Mouse (Mus musculus) adrenal gland, adult 8-10 months (tissue): Measurements from ENCODE around the gene Rhou. TPM values are rescaled to one million over a fixed set of nuclear protein-coding genes. Genes with fewer than 3 reads are reported as not detected.
"Not testable (repeated sequence)": the region's sequence is repeated elsewhere in the genome, so short reads cannot be mapped to it uniquely, and the experiment has no call there.

Experiments
- DNase-seq: peaks from one replicate; pipeline ENCODE4 v3.0.0; 2022
- total RNA-seq, 4 experiments: library from RNA; stranded (reverse); gene quantifications; 2 replicates each; pipeline ENCODE4 v1.2.4; 2022

The Rhou gene
- 10 to 100 TPM; 32.7 to 40.0 (median 35.4) TPM for total RNA-seq

DNA sequence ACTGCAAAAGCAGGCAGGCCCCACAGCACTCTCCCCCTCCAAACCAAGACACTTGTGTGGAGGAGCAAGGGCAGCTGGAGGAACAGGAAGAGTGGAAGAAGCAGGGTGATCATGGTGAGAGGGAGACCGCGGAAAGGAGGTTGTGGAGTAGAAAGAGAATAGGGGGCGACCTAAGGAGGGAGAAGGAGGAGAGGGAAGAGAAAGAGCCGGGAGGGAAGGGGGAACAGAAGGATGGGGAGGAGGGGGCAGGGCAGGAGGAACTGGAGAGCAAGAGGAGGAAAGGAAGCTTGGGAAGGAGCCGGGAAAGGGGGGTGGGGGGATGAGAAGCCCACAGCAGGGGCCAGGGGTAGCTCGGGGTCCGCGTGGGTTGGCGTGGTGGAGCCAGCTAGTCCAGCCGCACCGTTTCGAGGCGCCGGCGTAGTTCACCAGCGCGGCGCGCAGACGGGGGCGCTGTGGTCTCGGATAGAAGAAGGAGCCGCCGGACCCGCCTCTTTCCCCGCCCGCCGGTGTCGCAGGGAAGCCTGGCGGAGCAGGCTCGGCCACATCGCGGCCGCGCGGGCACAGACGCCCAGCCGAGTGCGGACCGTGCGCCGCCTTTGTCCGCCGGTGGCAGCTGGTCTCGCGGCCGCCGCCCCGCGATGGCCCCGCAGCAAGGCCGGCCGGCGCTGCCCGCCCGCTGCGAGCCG, at the start of gene Rhou:
Rhou (plus strand) TSS at position 622 of the 686 bp plus-strand sequence.
- DNase-seq, result peak; percentile 88

DNA sequence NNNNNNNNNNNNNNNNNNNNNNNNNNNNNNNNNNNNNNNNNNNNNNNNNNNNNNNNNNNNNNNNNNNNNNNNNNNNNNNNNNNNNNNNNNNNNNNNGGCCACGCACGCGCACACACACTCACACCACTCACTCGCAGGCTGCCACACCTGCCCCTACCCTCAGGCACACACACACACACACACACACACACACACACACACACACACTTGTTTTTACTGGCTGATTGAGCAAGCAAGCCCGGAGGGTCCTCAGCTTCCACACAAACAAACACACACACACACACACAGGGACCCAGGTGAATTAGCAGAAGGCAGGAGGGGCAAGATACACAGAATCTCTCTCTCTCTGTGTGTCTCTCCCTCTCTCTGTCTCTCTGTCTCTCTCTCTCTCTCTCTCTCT, 41.1 kb upstream of the Rhou start:
- not testable (repeated sequence) for DNase-seq

DNA sequence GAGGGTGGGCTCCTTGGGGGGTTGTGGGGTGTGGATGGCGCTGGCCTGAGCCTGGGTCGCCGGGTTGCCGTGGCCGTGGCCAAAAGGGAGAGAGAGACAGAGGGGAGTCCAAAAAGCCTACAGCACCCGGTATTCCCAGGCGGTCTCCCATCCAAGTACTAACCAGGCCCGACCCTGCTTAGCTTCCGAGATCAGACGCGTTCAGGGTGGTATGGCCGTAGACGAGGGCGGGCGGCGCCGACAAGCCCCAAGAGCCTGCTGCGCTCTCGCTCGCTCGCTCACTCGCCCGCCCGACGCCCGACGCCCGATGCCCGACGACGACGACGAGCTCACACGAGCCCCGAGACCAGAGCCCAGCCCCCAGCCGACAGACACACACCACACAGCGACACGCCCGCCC, 30.2 kb upstream of the Rhou start:
- DNase-seq, result not testable (repeated sequence)

DNA sequence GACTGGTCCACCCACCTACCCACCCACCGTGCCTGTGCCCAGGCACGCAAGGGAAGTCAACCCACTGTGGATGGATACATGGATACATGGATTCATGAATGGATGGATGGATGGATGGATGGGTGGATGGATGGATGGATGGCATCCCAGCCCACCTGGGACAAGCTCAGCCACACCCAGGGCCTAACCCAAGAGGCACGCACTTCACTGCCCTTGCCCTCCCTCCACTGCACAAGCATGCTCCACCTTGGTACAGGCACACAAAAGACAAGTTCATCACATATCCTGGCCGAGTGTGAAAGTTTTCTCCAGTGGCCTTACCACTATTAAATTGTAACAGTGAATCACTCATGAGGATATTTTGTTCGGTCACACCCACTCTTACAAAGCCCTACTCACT, 29.5 kb upstream of the Rhou start:
- no peak for DNase-seq

DNA sequence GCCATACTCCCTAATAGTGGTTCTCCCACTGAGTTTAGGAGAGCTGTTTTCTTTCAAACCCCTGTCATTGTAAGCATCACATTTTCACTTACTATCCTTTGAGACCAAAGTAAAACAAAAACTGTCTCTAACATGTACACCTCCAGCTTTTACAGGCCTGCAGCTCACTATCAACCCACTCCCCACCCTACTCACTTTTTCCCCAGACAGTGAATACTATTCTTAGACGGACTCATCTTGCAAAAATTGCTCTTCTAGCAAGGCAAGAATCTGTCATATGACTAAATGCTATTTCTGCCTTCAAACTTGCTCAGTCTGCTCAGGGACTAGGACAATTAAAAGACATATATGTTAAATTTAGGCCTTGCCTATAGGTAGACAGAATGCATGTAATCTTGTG, 29.0 kb upstream of the Rhou start:
- DNase-seq, result no peak

DNA sequence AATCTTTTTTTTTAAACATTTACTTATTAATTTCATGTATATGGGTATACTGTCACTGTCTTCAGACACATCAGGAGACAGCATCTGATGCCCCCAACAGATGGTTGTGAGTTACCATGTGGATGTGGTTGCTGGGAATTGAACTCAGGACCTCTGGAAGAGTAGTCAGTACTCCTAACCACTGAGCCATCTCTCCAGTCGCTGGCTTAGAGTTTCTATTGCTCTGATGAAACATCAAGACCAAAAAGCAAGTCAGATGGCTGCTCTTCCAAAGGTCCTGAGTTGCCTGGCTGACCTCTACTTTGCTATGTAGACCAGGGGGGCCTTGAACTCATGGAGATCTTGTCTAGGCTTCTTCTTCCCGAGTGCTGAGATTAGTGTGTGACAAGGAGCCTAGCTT, 28.0 kb upstream of the Rhou start:
- DNase-seq, result no peak

DNA sequence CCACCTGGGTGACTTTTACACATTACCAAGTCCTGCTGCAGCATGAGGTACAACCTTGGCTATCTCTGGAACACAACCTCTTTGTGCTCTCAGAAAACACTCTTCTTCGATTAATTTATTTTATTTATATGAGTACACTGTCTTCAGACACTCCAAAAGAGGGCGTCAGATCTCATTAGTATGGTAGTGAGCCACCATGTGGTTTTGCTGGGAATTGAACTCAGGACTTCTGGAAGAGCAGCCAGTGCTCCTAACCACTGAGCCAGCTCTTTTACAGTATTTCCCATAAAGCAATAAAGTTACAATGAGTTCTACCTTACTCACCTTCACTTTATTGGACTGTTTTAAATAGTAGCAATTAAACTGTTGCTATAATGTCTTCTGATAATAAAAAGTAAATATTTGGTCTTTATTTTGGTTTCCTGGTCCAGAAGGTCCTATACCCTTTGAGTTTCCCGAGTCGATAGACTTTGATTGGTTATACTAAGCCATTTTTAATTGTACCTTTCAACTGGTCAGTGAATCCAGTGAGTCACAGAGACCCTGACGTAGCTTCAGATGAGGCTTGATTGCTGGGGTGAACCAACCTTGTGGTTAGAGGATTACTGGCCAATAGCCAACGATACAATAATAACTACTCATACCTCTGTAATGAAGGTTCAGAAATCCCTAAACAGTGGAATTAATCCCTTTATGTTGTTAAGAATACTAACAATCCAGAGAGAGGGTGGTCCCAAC, 26.1 kb upstream of the Rhou start:
- no peak for DNase-seq

DNA sequence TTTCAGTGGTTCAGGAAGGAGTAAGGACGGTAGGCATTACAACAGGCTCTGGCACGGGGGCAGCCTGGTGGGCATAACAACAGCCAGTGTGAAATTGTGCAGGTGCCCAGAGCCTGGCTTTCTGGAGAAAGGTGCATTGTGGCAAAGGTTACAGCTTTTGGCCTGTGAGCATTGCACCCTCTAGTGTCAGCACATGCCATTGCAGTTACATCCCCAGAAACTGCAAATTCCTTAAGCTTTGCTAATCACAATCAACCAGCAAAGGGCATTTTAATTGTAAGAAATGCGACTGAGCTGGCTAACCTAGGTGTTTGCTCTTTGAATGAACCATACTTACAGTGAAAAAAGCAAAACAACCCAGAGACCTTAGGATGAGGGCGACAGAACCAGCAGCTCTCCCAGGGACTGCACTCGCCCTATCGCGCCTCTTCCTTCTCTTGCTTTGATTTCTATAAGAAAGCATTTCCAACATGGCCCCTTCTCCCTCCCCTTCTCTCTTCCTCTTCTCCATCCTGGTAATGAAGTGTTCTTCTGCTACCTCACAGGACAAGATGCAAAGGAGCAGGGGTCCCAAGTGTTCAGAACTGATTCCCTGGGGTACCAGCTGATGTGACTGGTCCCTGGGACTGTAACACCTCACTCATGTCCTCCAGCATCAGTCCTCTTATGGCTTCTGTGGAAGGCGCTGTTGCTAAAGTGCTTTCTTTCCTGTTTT, 25.3 kb upstream of the Rhou start:
- DNase-seq, result no peak

DNA sequence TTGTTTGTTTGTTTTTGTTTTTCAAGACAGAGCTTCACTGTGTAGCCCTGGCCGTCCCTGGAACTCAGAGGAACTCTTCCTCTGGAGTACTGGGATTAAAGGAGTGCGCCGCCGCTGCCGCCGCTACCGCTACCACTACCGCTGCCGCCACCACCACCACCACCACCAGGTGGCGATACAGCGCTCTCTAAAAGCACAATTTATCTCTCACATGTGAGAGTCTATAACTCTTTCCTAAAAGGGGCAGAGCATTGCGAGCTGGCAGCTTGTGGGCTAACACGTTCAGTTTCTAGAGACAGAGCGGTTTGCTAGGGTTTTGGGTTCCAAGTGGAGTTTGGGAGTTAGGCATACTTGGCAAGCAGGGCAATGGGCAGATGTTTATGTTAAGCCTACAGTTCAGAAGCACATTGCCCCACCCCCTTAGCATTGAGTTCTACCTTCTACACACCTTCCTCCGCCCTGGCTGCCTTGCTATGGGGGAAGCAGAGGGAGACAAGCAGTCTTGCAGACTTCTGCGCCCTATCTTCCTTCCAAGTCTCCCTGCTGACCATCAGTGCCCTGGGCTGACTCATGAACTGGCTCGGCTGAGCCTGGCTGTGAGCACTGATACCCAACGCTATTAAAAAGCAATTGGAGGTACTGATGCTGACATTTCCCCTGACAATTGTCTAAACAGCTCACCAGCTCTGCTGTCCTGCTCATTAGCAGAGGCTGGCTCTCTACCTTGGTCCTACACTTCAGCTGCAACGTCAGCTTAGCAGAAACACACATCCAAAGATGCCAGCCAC, 24.6 kb upstream of the Rhou start:
- DNase-seq, result no peak

DNA sequence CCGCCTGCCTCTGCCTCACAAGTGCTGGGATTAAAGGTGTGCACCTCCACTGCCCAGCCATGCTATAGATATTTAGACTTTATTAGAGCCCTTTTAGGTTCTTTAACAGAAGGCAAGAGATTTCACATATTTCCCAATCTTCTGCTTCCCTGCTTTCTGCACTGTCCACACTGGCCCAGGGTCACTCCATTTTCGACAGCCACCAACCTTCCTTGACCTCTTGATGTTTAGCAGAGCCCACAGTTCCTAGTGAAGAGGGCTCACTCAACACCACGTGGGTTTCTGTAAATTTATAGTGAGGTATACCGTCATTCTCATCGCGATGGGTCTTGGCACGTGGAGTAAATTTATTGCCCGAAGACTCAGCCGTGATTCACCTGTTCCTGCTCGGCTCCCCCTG, 23.7 kb upstream of the Rhou start:
- no peak for DNase-seq

DNA sequence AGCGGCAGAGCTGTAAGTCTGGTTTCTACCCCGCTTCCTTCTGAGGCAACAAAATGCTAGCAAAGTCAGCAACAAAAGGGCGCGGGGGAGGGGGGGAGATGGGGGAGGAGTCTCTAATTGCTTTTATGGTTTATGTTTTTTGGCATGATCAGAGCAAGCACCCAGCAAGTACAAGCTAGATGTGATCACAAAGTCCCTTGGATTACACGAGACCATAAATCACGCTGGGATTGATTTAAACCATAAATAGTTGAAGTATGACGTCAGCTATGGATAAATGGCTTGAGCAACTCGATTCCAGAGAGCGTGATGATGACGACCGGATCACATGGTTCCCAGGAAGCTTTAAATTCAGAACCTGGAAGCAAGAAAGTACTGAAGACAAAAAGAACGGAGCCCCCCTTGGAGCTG, 22.9 kb upstream of the Rhou start:
- no peak for DNase-seq

DNA sequence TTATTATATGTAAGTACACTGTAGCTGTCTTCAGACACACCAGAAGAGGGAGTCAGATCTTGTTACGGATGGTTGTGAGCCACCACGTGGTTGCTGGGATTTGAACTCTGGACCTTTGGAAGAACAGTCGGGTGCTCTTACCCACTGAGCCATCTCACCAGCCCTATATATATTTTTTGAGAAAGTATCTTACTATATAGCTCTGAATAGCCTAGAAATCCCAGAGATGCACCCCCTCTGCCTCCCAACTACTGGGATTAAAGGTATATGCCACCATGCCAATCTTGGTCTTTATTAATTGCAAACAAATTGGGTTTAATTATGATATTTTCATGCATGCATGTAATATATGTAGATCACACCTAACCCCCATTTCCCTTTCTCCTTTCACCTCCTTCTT, 22.0 kb upstream of the Rhou start:
- DNase-seq, result not testable (repeated sequence)

DNA sequence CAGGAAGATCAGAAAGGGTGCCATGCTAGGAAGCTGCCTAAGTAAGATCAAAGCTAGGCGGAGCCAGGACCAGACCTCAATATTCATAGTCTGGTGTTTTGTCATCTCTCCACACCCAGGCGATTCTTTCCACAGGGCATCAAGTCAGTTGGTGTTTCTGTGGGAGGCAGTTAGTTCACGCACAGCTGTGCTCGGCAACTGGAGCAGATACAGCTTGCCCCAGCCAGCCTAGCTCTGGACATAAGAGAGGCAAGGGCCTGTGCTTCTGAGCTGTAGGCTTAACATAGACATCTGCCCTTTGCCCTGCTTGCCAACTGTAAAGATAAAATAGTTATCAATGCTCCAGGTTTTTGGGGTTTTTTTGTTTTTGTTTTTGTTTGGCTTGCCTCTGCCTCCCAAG, 21.5 kb upstream of the Rhou start:
- DNase-seq, result no peak

DNA sequence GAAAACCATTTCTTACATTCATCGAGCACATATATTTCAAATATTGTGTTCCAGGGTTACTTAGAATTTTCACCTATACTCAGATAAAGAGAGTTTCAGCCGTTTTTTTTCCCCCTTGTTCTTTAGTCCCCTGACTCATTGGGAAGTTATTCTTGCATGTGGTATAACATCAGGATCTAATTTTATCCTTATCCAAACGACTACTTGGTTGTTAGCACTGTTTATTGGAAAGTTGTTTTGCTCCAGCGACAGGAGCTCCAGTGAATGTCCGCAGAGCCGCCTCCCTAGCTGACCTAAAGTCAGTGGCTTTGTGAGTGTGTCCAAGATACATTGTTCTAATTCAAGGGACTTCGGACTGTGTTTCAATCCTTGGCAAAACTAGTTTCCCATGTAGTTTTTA, 19.9 kb upstream of the Rhou start:
- no peak for DNase-seq

DNA sequence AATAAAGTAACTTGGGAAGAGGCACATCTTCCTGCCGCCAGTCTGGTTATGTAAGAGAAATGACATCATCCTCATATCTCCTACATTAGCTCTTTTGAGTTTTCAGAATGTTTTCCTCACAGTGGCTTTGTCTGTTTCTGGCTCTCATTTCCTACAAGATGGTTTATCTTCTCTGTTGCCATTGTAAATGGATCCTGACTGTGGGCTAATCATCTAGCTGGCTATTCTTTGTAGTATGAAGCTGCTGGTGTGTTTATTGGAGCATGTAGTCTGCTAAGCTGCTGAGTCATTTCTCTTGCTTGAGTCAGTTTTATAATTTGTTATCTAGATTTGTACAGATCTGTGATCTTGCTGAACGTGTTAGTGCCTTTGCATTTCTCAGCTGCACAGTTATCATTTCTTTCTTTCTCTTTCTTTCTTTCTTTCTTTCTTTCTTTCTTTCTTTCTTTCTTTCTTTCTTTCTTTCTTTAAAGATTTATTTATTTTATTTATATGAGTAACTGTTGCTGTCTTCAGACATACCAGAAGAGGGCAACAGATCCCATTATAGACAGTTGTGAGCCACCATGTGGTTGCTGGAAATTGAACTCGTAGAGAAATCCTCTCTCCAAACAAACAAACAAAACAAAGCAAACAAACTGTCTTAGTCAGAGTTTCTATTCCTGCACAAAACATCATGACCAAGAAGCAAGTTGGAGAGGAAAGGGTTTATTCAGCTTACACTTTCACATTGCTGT, 19.2 kb upstream of the Rhou start:
- DNase-seq, result no peak

DNA sequence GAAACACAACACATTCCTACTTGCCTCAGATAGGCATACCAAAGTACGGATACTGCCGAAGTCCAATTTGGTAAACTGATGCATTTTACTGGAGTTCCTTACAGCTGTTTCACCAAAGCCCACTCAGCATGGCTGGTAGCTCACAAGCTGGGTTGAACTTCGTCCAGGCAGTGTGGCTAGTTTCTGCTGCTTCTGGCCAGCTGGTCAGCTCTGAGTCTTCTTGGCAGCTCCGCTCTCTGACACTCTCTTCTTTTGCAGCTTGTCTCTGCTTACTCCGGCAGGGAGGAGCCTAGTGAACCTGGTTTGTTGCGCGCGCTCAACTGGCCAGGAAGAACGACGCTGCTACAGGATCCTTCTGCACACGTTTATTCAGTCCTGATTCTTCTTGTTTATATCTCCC, 18.1 kb upstream of the Rhou start:
- no peak for DNase-seq

DNA sequence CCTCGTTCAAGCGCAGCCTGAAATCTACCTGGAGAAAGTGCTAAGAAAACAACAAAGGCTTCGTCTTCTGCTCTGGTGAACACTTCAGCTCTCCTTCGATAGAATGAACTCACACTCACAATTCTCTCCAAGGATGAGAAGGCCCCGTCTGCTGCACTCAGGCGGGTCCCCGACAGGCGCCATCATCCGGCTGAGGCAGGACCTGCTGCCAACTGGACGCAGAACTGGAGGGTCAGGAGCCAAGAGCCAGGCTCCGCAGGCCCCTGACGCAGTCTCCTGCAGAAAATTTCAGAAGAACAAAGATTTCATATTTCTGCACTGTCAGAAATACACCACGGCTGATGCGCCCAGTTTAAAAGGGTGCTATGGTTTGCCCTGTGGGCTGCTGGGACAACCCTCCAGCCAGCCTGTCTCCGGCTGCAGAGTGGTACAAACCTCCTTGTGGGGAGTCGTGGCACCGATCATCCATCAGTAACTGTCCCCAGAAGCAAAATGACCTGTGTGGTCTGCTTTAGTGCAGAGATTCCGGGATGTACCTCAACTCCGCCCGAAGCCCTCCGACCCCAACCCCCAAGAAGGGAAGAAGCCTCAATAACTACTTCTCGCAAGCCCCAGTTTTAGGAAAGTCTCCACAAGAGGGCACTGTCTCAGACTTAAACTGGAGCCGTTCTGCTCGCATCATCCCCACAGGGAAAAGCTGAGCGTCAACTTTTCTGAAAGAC, 10.2 kb upstream of the Rhou start:
- DNase-seq, result no peak

DNA sequence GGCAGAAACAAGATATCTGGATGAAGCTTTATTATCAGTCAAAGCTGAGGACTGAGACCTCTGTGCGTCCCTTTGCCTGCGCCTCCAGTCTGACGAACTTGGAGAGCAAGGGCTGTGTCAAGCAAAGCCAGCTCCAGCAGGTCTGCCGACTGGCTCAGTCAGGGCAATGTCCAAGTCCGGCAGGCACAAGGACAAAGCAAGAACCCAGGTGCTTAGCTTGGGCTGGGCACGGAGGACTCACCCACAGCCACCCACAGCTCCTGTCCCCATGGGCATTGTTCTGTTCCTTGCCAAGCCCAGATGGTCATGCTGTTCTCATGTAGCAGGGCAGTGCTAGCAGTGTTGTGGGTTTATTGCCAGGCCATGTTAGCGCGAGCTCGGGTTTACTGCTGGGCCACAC, 8.5 kb upstream of the Rhou start:
- no peak for DNase-seq

DNA sequence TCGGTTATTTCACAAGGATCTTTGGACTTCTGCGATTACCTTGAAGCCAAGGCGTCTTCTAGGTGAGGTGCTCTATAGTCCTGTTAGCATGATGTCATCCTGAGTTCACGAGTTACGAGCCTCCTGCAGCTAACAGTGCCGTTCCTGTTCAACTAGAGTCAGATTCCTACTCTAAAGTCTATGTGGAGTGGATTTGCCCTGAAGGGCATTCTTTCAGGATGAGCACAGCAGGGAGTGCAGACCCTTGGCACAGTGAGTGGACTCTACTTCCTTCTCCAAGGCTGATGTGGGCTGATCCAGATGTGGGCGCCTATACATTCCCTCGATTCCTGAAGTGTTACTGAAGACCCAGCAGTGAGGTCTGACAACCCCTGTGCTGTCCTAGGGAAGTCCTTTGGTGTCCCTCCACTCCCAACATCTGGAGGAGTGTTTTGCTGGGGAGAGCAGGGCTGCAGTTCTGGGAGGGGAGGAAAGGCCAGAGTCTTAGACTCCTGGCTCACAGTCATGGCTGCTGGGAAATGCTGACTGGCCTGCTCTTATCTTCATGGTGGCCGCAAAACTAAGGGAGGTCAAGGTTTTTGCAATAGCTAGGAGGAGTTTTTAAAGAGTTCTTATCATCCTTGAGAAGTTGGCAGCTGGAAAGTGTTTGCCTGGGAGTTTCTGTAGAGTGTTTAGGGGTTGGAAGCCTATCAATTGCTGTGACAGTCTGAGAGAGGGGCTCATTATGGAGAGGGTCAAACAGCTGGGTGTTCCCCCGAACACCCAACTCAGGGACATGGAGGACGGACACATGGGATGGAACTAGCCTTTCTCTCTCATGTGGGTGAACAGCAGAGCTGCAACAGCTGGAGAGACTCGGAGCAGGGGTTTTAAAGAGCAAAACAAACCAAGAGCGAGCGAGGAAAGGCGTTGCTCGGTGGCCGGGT, 5.2 kb upstream of the Rhou start:
- no peak for DNase-seq

DNA sequence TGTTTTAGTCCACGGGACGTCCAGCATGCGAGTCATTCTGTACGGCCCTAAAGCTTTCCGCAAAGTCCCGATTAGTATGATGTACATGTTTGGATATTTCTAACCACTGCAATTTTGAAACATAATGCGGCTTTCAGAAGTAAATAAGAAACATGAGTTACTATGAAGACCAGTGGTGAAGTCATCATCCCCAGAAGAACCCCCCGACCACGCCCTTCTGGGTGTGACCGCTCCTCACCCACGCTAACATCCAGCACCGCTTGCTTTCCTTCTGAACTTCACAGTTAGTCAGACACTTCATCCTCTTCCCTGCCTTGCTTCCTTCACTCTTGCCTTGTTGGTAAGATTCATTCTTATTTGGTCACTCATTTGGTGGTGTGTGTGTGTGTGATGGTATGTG, 4.2 kb upstream of the Rhou start:
- no peak for DNase-seq
